Mouse (Mus musculus) ES-E14 (cell line): Measurements from ENCODE around the gene Tmem205. TPM values are rescaled to one million over a fixed set of nuclear protein-coding genes. Genes with fewer than 3 reads are reported as not detected.

Experiments
- DNase-seq: peaks from one replicate; pipeline ENCODE4 v3.0.0-alpha.2; 2013; ENCODE audit warnings: low read depth, low spot score
- H3K27ac ChIP-seq: 2 replicates; pipeline ENCODE4 v1.5.1; 2012; ENCODE audit warnings: low read depth, mild to moderate bottlenecking, low read length, moderate library complexity, mixed read lengths; ENCODE audit not compliant: poor library complexity, insufficient read depth, severe bottlenecking
- H3K36me3 ChIP-seq: 2 replicates; pipeline ENCODE4 v1.6.1; 2012; ENCODE audit warnings: mild to moderate bottlenecking, low read length, moderate library complexity, mixed read lengths; ENCODE audit not compliant: control insufficient read depth, poor library complexity, insufficient read depth, severe bottlenecking
- H3K4me1 ChIP-seq, 2 experiments: fragments of 150-350 bp in 1 of 2; sonication (generic) in 1 of 2; 2 replicates each; pipeline ENCODE4 v1.6.1; 2012; ENCODE audit warnings: low read length in 2 of 2, mild to moderate bottlenecking in 1 of 2, mixed read lengths in 1 of 2; ENCODE audit not compliant: control insufficient read depth in 2 of 2, insufficient read depth in 2 of 2, poor library complexity in 1 of 2
- H3K4me3 ChIP-seq, 2 experiments: fragments of 150-350 bp in 1 of 2; sonication (generic) in 1 of 2; 2 replicates each; pipeline ENCODE4 v1.5.1; 2012; ENCODE audit warnings: low read length in 2 of 2, low read depth in 1 of 2, mild to moderate bottlenecking in 1 of 2, mixed read lengths in 1 of 2; ENCODE audit not compliant: insufficient read depth in 1 of 2, poor library complexity in 1 of 2, severe bottlenecking in 1 of 2
- H3K9ac ChIP-seq: 2 replicates; pipeline ENCODE4 v1.6.1; 2012; ENCODE audit warnings: low read depth, mild to moderate bottlenecking, low read length, mixed read lengths; ENCODE audit not compliant: poor library complexity, insufficient read depth, severe bottlenecking
- H3K9me3 ChIP-seq: fragments of 150-350 bp; sonication (generic); 2 replicates; pipeline ENCODE4 v1.6.1; 2012; ENCODE audit warnings: low read depth, mild to moderate bottlenecking, low read length; ENCODE audit not compliant: control insufficient read depth, insufficient read depth
- CHD2 ChIP-seq: IDR thresholded peaks from 2 replicates; pipeline ENCODE4 v1.6.1; 2014; ENCODE audit warnings: mild to moderate bottlenecking, low read depth, low read length, inconsistent platforms
- HCFC1 ChIP-seq: IDR thresholded peaks from 2 replicates; pipeline ENCODE4 v1.6.1; 2012; ENCODE audit warnings: low read length, inconsistent platforms, borderline replicate concordance; ENCODE audit not compliant: insufficient read depth
- MAFK ChIP-seq: IDR thresholded peaks from 2 replicates; pipeline ENCODE4 v1.6.1; 2014; ENCODE audit warnings: mild to moderate bottlenecking, low read depth, low read length, inconsistent platforms; ENCODE audit not compliant: insufficient read depth
- ZC3H11A ChIP-seq: IDR thresholded peaks from 2 replicates; pipeline ENCODE4 v1.6.1; 2012; ENCODE audit warnings: low read depth, mild to moderate bottlenecking, inconsistent platforms, low read length, borderline replicate concordance
- ZNF384 ChIP-seq: IDR thresholded peaks from 2 replicates; pipeline ENCODE4 v1.6.1; 2012; ENCODE audit warnings: low read depth, low read length, inconsistent platforms
- in situ Hi-C, 2 experiments: fragments of 600-800 bp; cut with MboI; formaldehyde crosslinking; loops; one replicate each; pipeline ENCODE4 v1.15.1; 2025; ENCODE audit warnings: low sequenced_read_pairs in 2 of 2, inconsistent platforms in 1 of 2; ENCODE audit not compliant: unreplicated experiment in 2 of 2
- total RNA-seq: library from RNA; depleted of rRNA; stranded (reverse); fragments of 300-350 nt; gene quantifications from 2 replicates; pipeline ENCODE4 v1.2.3, GENCODE M21; 2012

Tmem205 gene
- total RNA-seq, 1 experiment: 38.1 TPM

DNA sequence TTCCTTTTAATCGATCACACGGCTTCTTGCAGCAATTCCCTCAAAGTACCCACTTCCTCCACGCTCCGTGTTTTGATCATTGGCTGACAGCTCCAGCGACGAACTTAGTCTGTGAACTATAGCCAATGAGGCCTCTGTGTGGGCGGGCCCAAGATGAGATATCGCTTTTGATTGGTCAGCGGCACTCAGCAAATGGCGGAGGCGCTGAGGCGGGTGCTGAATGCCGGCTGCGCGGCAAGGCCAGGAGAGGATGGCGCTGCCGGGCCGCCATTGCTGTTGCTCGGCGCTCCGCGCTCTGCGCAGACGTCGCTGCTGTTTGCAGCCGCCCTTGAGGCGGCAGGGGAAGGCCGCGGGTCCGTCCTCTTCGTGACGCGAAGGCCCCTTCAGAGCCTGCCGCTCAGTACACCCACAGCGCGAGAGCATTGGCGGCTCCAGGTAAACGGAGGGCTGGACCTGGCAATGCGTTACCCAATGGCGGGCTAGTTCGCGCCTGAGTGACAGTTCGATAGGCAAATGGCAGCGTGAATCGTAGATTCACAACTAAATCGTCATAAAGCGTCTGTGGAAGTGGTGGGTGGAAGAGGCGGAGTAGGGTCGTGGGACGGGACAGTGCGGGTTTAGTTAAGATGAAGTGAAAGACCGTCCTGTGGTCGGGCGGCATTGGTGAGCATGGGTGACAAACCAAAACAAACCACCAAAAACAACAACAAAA, 28.4 kb upstream of the Tmem205 start, which contains the start of gene Swsap1:
Swsap1 (plus strand) TSS at position 186 of the 712 bp plus-strand sequence.
- Histone ChIP-seq H3K36me3 (no peaks in the 10 kb centered on the region; the same call in 1 of the 2 replicates), H3K27ac (peak within 1 kb of the TSS; percentile 74), H3K4me1 (peaks cover 0 to 3% of the 10 kb centered on the region in 2 experiments; a peak in 1 of 4 replicates), H3K4me3 (peak within 1 kb of the TSS; percentile 68 to 85), H3K9me3 (no peaks in the 10 kb centered on the region), H3K9ac (peak within 1 kb of the TSS; percentile 94)
- peak; percentile 97 for DNase-seq
- in situ Hi-C loops: no loop called here
- TF ChIP-seq CHD2 (peak; percentile 82), ZNF384 (no peak)

DNA sequence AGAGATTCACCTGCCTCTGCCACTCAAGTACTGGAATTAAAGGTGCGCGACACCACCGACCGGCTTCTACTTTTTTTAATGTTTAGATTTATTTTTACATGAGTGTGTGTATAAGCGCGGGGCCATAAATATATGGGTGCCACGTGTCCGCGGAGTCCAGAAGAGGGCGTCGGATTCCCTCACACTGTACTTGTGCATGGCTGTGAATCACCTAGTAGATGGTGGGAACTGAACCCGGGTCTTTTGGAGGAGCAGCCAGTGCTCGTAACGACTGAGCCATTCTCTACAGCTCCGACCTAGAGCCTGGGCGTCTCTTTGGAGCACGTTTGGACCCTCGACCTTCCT, 27.8 kb upstream of the Tmem205 start:
- H3K9me3 ChIP-seq: no peaks in the 10 kb centered on the region
- TF ChIP-seq ZNF384: no peak
- no peak for TF ChIP-seq HCFC1
- no peak for DNase-seq
- in situ Hi-C loops: no loop called here
- H3K4me1 ChIP-seq: peaks cover 0 to 3% of the 10 kb centered on the region in 2 experiments; a peak in 1 of 4 replicates
- H3K9ac ChIP-seq: peak overlapping the region; percentile 82
- peak overlapping the region; percentile 61; the same call in 1 of the 2 replicates for H3K27ac ChIP-seq
- H3K4me3 ChIP-seq: peak overlapping the region; percentile 68 to 85
- H3K36me3 ChIP-seq: no peaks in the 10 kb centered on the region; the same call in 1 of the 2 replicates

DNA sequence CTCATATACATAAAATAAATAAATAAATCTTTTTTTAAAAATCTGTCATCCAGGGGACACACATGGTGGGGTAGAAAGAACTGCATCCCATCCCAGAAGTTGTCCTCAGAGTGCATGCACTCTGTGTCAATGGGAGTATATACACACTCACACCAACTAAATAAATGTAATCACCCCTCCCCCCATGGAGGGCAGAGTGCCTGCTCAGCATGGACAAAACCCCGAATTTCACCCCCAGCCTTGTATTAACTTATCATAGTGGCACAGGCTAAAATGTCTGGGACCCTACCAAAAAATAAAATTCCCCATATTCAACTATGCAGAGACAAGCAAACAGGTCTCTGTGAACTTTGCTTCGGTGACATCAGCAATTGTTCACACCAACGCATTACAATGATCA, 27.3 kb upstream of the Tmem205 start:
- no peaks in the 10 kb centered on the region for H3K9me3 ChIP-seq
- H3K36me3 ChIP-seq: no peaks in the 10 kb centered on the region; the same call in 1 of the 2 replicates
- H3K4me3 ChIP-seq: peak overlapping the region in 1 of 2 experiments; percentile 68; a peak in 2 of 4 replicates
- no peak for TF ChIP-seq MAFK
- no peak for TF ChIP-seq CHD2
- no peak for TF ChIP-seq ZC3H11A
- no peak for TF ChIP-seq HCFC1
- no peak for TF ChIP-seq ZNF384
- no peak for DNase-seq
- no peak overlapping the region for H3K9ac ChIP-seq
- peaks cover 0 to 3% of the 10 kb centered on the region in 2 experiments; a peak in 1 of 4 replicates for H3K4me1 ChIP-seq
- no peak overlapping the region for H3K27ac ChIP-seq
- in situ Hi-C loops: no loop called here

DNA sequence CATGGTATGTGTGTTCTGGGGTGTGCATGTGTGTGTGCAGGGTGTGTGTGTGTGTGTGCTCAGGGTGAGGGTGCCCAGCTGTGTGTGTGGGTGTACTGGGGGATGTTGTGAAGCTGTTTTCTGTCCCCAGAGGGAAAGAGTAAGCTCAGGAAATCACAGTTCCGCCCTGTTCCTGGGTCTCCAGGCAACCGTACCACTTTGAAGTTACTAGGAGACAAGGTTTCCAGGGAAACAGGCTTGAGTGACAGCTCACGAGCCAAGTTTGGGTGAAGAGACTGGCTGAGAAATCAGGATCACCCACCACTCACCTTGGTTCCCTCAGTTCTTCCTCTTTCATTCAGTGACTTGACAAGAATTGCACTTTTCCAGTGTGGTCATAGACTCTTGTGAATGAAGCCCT, 26.2 kb upstream of the Tmem205 start:
- Histone ChIP-seq H3K9me3 (no peaks in the 10 kb centered on the region), H3K27ac (no peak overlapping the region), H3K9ac (no peak overlapping the region), H3K36me3 (no peaks in the 10 kb centered on the region; the same call in 1 of the 2 replicates), H3K4me3 (no peak overlapping the region), H3K4me1 (peaks cover 0 to 3% of the 10 kb centered on the region in 2 experiments; a peak in 1 of 4 replicates)
- no peak for DNase-seq
- TF ChIP-seq HCFC1: no peak
- no peak for TF ChIP-seq ZNF384
- no peak for TF ChIP-seq MAFK
- TF ChIP-seq CHD2: no peak
- TF ChIP-seq ZC3H11A: no peak
- in situ Hi-C loops: no loop called here

GRCm38 (mm10) chr9:21951977-21952376, 24.6 kb upstream of the Tmem205 start:
- TF ChIP-seq CHD2: no peak
- TF ChIP-seq ZC3H11A: no peak
- no peak for TF ChIP-seq HCFC1
- TF ChIP-seq ZNF384: no peak
- TF ChIP-seq MAFK: no peak
- DNase-seq: no peak
- H3K36me3 ChIP-seq: no peaks in the 10 kb centered on the region
- H3K4me1 ChIP-seq: peaks cover 0 to 9% of the 10 kb centered on the region in 2 experiments; a peak in 1 of 4 replicates
- H3K9ac ChIP-seq: no peak overlapping the region
- no peaks in the 10 kb centered on the region for H3K9me3 ChIP-seq
- H3K27ac ChIP-seq: no peak overlapping the region
- H3K4me3 ChIP-seq: no peak overlapping the region
- in situ Hi-C loops: no loop called here
